Mouse (Mus musculus): ENCODE measurements around the gene Etv4. TPM values are rescaled to one million over a fixed set of nuclear protein-coding genes. Genes with fewer than 3 reads are reported as not detected.

The Etv4 gene
- polyA plus RNA-seq, 1 experiment from 2014 or later, result 29.3 TPM

- whole genome bisulfite sequencing, result 95% methylated on average over 8 of the region's 8 CpGs
- no peak for DNase-seq (ENCODE audit: low spot score)
Measured at GRCm38 (mm10) chr11:101764546-101764945, 20.6 kb downstream of the Etv4 start.

GRCm38 (mm10) chr11:101763723-101764122 lies 21.4 kb downstream of the Etv4 start:
- H3K36me3 ChIP-seq (ENCODE audit: control insufficient read depth, insufficient read depth, low read length), result peaks cover 36% of the 10 kb centered on the region
- no peaks in the 10 kb centered on the region for H3K27me3 ChIP-seq (ENCODE audit: control insufficient read depth, insufficient read depth, low read length)
- WGBS, result 68% methylated on average over 7 of the region's 7 CpGs
- H3K4me2 ChIP-seq (ENCODE audit: low read depth, severe bottlenecking), result no peak overlapping the region
- H3K9ac ChIP-seq (ENCODE audit: low read length), result no peak overlapping the region
- DNase-seq (ENCODE audit: low spot score) (peak; percentile 38), ATAC-seq (ENCODE audit: insufficient number of reproducible peaks, low FRiP score, low TSS enrichment, low read depth) (no peak)
- no peak overlapping the region for H3K4me3 ChIP-seq (ENCODE audit: low read depth, low read length)
- H3K4me1 ChIP-seq (ENCODE audit: control insufficient read depth, insufficient read depth, low read length), result no peaks in the 10 kb centered on the region
- H3K9me3 ChIP-seq (ENCODE audit: control insufficient read depth, low read length), result no peaks in the 10 kb centered on the region
- H3K27ac ChIP-seq (replicated peaks; ENCODE audit: low read depth, low read length), result no peak overlapping the region

More at GRCm38 (mm10) chr11:101764546-101764945, 20.6 kb downstream of the Etv4 start:
- H3K4me3 ChIP-seq (ENCODE audit: low read depth, low read length), result no peak overlapping the region
- no peak overlapping the region for H3K9ac ChIP-seq (ENCODE audit: low read length)
- H3K27me3 ChIP-seq (ENCODE audit: control insufficient read depth, insufficient read depth, low read length), result no peaks in the 10 kb centered on the region
- no peak overlapping the region for H3K4me2 ChIP-seq (ENCODE audit: low read depth, severe bottlenecking)
- no peak overlapping the region for H3K27ac ChIP-seq (replicated peaks; ENCODE audit: low read depth, low read length)
- ATAC-seq (ENCODE audit: insufficient number of reproducible peaks, low FRiP score, low TSS enrichment, low read depth), result no peak
- H3K9me3 ChIP-seq (ENCODE audit: control insufficient read depth, low read length), result no peaks in the 10 kb centered on the region
- no peaks in the 10 kb centered on the region for H3K4me1 ChIP-seq (ENCODE audit: control insufficient read depth, insufficient read depth, low read length)
- peaks cover 32% of the 10 kb centered on the region for H3K36me3 ChIP-seq (ENCODE audit: control insufficient read depth, insufficient read depth, low read length)

GRCm38 (mm10) chr11:101759530-101759929 lies 25.6 kb downstream of the Etv4 start:
- ATAC-seq (ENCODE audit: insufficient number of reproducible peaks, low FRiP score, low TSS enrichment, low read depth) (no peak), DNase-seq (ENCODE audit: low spot score) (no peak)
- H3K4me1 ChIP-seq (ENCODE audit: control insufficient read depth, insufficient read depth, low read length), result no peaks in the 10 kb centered on the region
- H3K9me3 ChIP-seq (ENCODE audit: control insufficient read depth, low read length), result no peaks in the 10 kb centered on the region
- no peak overlapping the region for H3K4me2 ChIP-seq (ENCODE audit: low read depth, severe bottlenecking)
- H3K27me3 ChIP-seq (ENCODE audit: control insufficient read depth, insufficient read depth, low read length), result no peaks in the 10 kb centered on the region
- no peak overlapping the region for H3K9ac ChIP-seq (ENCODE audit: low read length)
- no peak overlapping the region for H3K4me3 ChIP-seq (ENCODE audit: low read depth, low read length)
- H3K27ac ChIP-seq (replicated peaks; ENCODE audit: low read depth, low read length), result no peak overlapping the region
- peaks cover 42% of the 10 kb centered on the region for H3K36me3 ChIP-seq (ENCODE audit: control insufficient read depth, insufficient read depth, low read length)
- WGBS, result over 99% methylated on average over 3 of the region's 3 CpGs

GRCm38 (mm10) chr11:101758431-101758830 lies 26.7 kb downstream of the Etv4 start:
- 87% methylated on average over 5 of the region's 5 CpGs for WGBS
- no peaks in the 10 kb centered on the region for H3K27me3 ChIP-seq (ENCODE audit: control insufficient read depth, insufficient read depth, low read length)
- H3K4me2 ChIP-seq (ENCODE audit: low read depth, severe bottlenecking), result no peak overlapping the region
- ATAC-seq (ENCODE audit: insufficient number of reproducible peaks, low FRiP score, low TSS enrichment, low read depth), result no peak
- no peaks in the 10 kb centered on the region for H3K4me1 ChIP-seq (ENCODE audit: control insufficient read depth, insufficient read depth, low read length)
- H3K27ac ChIP-seq (replicated peaks; ENCODE audit: low read depth, low read length), result no peak overlapping the region
- peaks cover 39% of the 10 kb centered on the region for H3K36me3 ChIP-seq (ENCODE audit: control insufficient read depth, insufficient read depth, low read length)
- no peaks in the 10 kb centered on the region for H3K9me3 ChIP-seq (ENCODE audit: control insufficient read depth, low read length)
- no peak overlapping the region for H3K9ac ChIP-seq (ENCODE audit: low read length)
- no peak overlapping the region for H3K4me3 ChIP-seq (ENCODE audit: low read depth, low read length)
- DNase-seq (ENCODE audit: low spot score), result no peak

- ATAC-seq (ENCODE audit: insufficient number of reproducible peaks, low FRiP score, low TSS enrichment, low read depth) (no peak), DNase-seq (ENCODE audit: low spot score) (no peak)
- no peak overlapping the region for H3K27ac ChIP-seq (replicated peaks; ENCODE audit: low read depth, low read length)
- WGBS, result 91% methylated on average over 8 of the region's 8 CpGs
- no peak overlapping the region for H3K4me2 ChIP-seq (ENCODE audit: low read depth, severe bottlenecking)
- H3K4me1 ChIP-seq (ENCODE audit: control insufficient read depth, insufficient read depth, low read length), result no peaks in the 10 kb centered on the region
- H3K9ac ChIP-seq (ENCODE audit: low read length), result no peak overlapping the region
- H3K27me3 ChIP-seq (ENCODE audit: control insufficient read depth, insufficient read depth, low read length), result no peaks in the 10 kb centered on the region
- H3K36me3 ChIP-seq (ENCODE audit: control insufficient read depth, insufficient read depth, low read length), result peaks cover 40% of the 10 kb centered on the region
- no peaks in the 10 kb centered on the region for H3K9me3 ChIP-seq (ENCODE audit: control insufficient read depth, low read length)
- no peak overlapping the region for H3K4me3 ChIP-seq (ENCODE audit: low read depth, low read length)
Measured at GRCm38 (mm10) chr11:101757366-101757765, 27.8 kb downstream of the Etv4 start.

GRCm38 (mm10) chr11:101756616-101757015 lies 28.6 kb downstream of the Etv4 start:
- Histone ChIP-seq H3K4me1 (ENCODE audit: control insufficient read depth, insufficient read depth, low read length) (no peaks in the 10 kb centered on the region), H3K27ac (replicated peaks; ENCODE audit: low read depth, low read length) (no peak overlapping the region), H3K9me3 (ENCODE audit: control insufficient read depth, low read length) (no peaks in the 10 kb centered on the region), H3K27me3 (ENCODE audit: control insufficient read depth, insufficient read depth, low read length) (no peaks in the 10 kb centered on the region), H3K36me3 (ENCODE audit: control insufficient read depth, insufficient read depth, low read length) (peaks cover 44% of the 10 kb centered on the region), H3K4me2 (ENCODE audit: low read depth, severe bottlenecking) (no peak overlapping the region), H3K9ac (ENCODE audit: low read length) (no peak overlapping the region), H3K4me3 (ENCODE audit: low read depth, low read length) (no peak overlapping the region)
- ATAC-seq (ENCODE audit: insufficient number of reproducible peaks, low FRiP score, low TSS enrichment, low read depth) (no peak), DNase-seq (ENCODE audit: low spot score) (no peak)
- 95% methylated on average over 8 of the region's 8 CpGs for WGBS

DNA sequence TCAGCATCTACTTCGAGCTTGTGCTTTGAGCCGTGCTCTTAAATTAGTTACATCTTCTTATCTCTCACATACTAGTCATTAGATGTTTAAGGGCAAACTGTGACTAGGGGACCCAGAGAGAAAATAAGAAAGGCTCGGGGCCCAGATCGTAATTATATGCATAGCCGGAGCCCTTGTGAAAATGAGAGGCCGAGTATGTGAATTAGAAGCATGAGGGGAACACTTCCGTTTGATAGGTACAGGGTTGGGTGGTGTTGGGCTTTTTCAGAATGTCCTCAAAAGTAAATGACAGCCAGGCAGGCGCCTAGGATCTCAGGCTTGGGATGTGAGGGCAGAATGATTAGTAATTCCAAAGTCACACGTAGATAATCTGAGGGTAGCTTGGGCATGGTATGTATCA lies 51.6 kb downstream of the Etv4 start:
- Histone ChIP-seq H3K4me1 (ENCODE audit: control insufficient read depth, insufficient read depth, low read length) (peaks cover 3% of the 10 kb centered on the region; the same call in 1 of the 2 replicates), H3K27me3 (ENCODE audit: control insufficient read depth, insufficient read depth, low read length) (no peaks in the 10 kb centered on the region), H3K9ac (ENCODE audit: low read length) (peak overlapping the region; percentile 79), H3K36me3 (ENCODE audit: control insufficient read depth, insufficient read depth, low read length) (peaks cover 2% of the 10 kb centered on the region; the same call in 1 of the 2 replicates), H3K4me2 (ENCODE audit: low read depth, severe bottlenecking) (peak overlapping the region; percentile 81), H3K4me3 (ENCODE audit: low read depth, low read length) (peak overlapping the region; percentile 87), H3K9me3 (ENCODE audit: control insufficient read depth, low read length) (no peaks in the 10 kb centered on the region), H3K27ac (replicated peaks; ENCODE audit: low read depth, low read length) (no peak overlapping the region)
- DNase-seq (ENCODE audit: low spot score) (no peak), ATAC-seq (ENCODE audit: insufficient number of reproducible peaks, low FRiP score, low TSS enrichment, low read depth) (no peak)
- WGBS, result 33% methylated on average over 9 of the region's 9 CpGs

DNA sequence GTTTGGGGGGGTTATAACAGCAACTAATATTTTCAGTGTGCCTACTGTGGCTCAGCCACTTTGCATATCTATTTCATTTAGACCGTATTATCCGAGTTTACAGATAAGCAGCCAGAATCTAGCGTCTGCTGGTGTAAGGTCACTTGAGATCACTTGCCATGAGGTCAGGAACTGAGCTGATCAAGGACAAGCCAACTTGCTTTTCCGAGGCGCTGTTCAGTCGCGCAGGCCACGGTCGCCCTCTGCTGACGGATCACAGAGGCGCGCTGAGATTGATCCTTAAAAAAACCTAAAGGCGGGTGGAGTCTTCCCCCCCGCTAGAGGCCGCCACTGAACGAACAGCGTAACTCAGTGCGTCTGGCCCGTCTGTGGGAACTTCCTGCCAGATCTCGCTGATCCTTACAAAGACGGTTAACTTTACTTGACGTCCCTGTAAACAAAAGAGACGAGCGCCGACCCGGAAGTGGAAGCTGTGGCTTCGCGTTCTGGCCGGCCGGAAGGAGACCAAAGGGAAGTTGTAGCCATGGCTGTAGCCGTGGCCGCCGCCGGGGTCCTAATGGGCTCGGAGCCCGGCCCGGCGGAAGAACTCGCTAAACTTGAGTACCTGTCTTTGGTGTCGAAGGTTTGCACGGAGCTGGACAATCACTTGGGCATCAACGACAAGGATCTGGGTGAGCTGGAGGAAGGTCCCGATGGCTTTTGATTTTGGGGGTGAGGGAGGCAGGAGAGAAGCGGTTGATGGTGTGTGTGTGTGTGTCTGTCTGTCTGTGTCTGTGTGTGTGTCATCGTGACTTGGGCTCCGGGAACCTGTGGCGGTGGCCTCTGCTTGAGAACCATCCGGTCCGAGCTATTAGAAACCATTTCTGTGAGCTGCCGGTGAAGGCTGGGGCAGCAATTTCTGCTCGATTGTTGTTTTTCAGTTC lies 52.4 kb downstream of the Etv4 start, which contains the start of gene Dhx8:
Dhx8 (plus strand) TSS at position 402 of the 923 bp plus-strand sequence.
- under 1% methylated on average over 51 of the region's 51 CpGs for WGBS

More for the DNA sequence above, 52.4 kb downstream of the Etv4 start, which contains the start of gene Dhx8:
- Histone ChIP-seq H3K9ac (ENCODE audit: low read length) (peak within 1 kb of the TSS; percentile 79), H3K4me1 (ENCODE audit: control insufficient read depth, insufficient read depth, low read length) (peaks cover 3% of the 10 kb centered on the region; the same call in 1 of the 2 replicates), H3K9me3 (ENCODE audit: control insufficient read depth, low read length) (no peaks in the 10 kb centered on the region), H3K4me3 (ENCODE audit: low read depth, low read length) (peak within 1 kb of the TSS; percentile 87), H3K27ac (replicated peaks; ENCODE audit: low read depth, low read length) (no peak within 1 kb of the TSS), H3K4me2 (ENCODE audit: low read depth, severe bottlenecking) (peak within 1 kb of the TSS; percentile 81), H3K27me3 (ENCODE audit: control insufficient read depth, insufficient read depth, low read length) (no peaks in the 10 kb centered on the region), H3K36me3 (ENCODE audit: control insufficient read depth, insufficient read depth, low read length) (no peaks in the 10 kb centered on the region; the same call in 1 of the 2 replicates)
- ATAC-seq (ENCODE audit: insufficient number of reproducible peaks, low FRiP score, low TSS enrichment, low read depth) (peak; percentile 93), DNase-seq (ENCODE audit: low spot score) (peak; percentile 99)
